Mouse (Mus musculus) testis, adult 2 months (tissue): Measurements from ENCODE around the gene Senp1. TPM values are rescaled to one million over a fixed set of nuclear protein-coding genes. Genes with fewer than 3 reads are reported as not detected.

Source experiments
- H3K27ac ChIP-seq: fragments of 200-500 bp; 2 replicates; pipeline ENCODE4 v1.5.1; 2012; ENCODE audit warnings: low read depth, low read length; ENCODE audit not compliant: control insufficient read depth, insufficient read depth
- H3K27me3 ChIP-seq: fragments of 200-500 bp; 2 replicates; pipeline ENCODE4 v1.6.1; 2012; ENCODE audit warnings: mild to moderate bottlenecking, low read length, moderate library complexity; ENCODE audit not compliant: control insufficient read depth, insufficient read depth
- H3K36me3 ChIP-seq: fragments of 200-500 bp; 2 replicates; pipeline ENCODE4 v1.6.1; 2012; ENCODE audit warnings: mild to moderate bottlenecking, low read length; ENCODE audit not compliant: control insufficient read depth, insufficient read depth
- H3K4me1 ChIP-seq: fragments of 200-500 bp; 2 replicates; pipeline ENCODE4 v1.6.1; 2012; ENCODE audit warnings: low read length; ENCODE audit not compliant: control insufficient read depth, insufficient read depth
- H3K4me3 ChIP-seq: fragments of 200-500 bp; 2 replicates; pipeline ENCODE4 v1.5.1; 2012; ENCODE audit warnings: low read depth, mild to moderate bottlenecking, low read length, moderate library complexity, mixed read lengths; ENCODE audit not compliant: control insufficient read depth
- CTCF ChIP-seq: fragments of 200-500 bp; IDR thresholded peaks from 2 replicates; pipeline ENCODE4 v1.5.1; 2012; ENCODE audit warnings: low read depth, mild to moderate bottlenecking, inconsistent platforms, low read length, moderate library complexity; ENCODE audit not compliant: control insufficient read depth, insufficient read depth, insufficient replicate concordance
- POLR2A ChIP-seq: fragments of 200-500 bp; IDR thresholded peaks from 2 replicates; pipeline ENCODE4 v1.6.1; 2012; ENCODE audit warnings: low read depth, mild to moderate bottlenecking, inconsistent platforms, low read length, moderate library complexity; ENCODE audit not compliant: control insufficient read depth
- polyA plus RNA-seq: library from polyadenylated mRNA; depleted of rRNA; stranded (reverse); fragments of >200 nt; gene quantifications from 2 replicates; pipeline ENCODE4 v1.2.3, GENCODE M21; 2012

The Senp1 gene
- polyA plus RNA-seq, 1 experiment, result 27.3 TPM

DNA sequence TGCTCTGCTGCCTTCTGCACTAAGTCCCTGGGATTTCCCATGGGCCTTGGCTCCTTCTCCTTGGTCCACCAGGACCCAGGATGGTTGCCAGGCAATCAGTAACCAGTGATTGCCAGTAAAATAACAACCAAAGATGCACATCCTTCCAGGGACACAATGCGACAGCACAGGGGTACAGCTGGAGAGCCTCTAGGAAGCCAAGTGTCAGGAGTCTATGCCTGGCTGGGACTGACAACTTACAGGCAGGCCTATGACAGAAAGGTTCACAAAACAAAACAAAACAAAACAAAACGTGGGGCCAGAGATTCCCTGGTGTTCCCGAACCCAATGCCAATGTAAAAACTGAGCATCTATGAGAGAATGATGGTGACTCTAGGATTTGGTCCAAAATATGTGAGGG is 74.5 kb downstream of the Senp1 start:
- no peaks in the 10 kb centered on the region for H3K36me3 ChIP-seq
- no peaks in the 10 kb centered on the region for H3K27me3 ChIP-seq
- H3K27ac ChIP-seq, result no peak overlapping the region
- no peaks in the 10 kb centered on the region for H3K4me1 ChIP-seq
- TF ChIP-seq POLR2A, result no peak
- no peak for TF ChIP-seq CTCF
- H3K4me3 ChIP-seq, result no peak overlapping the region

DNA sequence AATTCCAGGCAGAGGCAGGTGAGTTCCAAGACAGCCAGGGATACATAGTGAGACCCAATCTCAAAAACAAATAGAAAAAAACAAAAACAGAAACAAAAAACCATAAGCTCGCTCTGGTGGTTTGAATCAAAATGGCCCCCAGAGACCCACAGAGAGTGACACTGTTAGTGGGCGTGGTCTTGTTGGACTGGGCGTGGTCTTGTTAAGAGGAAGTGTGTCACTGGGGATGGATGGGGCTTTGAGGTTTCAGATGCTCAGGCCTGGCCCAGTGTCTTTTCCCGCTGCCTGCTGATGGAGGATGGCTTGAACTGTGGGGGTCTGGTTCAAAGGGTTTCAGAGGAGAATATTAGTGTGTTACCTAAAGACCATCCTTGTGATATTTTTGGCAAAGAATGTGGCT is 75.6 kb downstream of the Senp1 start:
- Histone ChIP-seq H3K36me3 (no peaks in the 10 kb centered on the region), H3K27ac (no peak overlapping the region), H3K27me3 (no peaks in the 10 kb centered on the region), H3K4me3 (no peak overlapping the region), H3K4me1 (no peaks in the 10 kb centered on the region)
- TF ChIP-seq POLR2A, result no peak
- TF ChIP-seq CTCF, result no peak

DNA sequence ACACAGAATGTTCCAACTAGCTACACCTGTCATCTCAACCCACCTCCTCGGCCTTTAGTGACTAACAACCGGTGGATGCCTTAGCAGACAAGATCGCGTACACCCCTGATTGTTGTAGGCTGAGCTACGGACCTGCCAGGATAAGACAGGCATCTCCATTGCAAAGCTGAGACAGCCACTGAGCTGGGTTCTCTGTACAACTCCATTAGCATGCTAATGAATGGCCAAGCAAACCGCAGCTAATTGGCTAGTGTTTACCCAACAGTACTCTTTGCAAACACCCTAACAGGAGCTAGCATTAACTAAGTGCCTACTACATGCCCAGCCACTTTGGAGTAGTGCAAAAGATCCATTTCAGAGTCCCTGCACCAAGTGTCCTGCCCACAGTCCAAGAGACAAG is 80.7 kb downstream of the Senp1 start:
- H3K27me3 ChIP-seq, result no peaks in the 10 kb centered on the region
- H3K27ac ChIP-seq, result no peak overlapping the region
- no peaks in the 10 kb centered on the region for H3K4me1 ChIP-seq
- H3K36me3 ChIP-seq, result no peaks in the 10 kb centered on the region
- TF ChIP-seq POLR2A (no peak), CTCF (no peak)
- no peak overlapping the region for H3K4me3 ChIP-seq

DNA sequence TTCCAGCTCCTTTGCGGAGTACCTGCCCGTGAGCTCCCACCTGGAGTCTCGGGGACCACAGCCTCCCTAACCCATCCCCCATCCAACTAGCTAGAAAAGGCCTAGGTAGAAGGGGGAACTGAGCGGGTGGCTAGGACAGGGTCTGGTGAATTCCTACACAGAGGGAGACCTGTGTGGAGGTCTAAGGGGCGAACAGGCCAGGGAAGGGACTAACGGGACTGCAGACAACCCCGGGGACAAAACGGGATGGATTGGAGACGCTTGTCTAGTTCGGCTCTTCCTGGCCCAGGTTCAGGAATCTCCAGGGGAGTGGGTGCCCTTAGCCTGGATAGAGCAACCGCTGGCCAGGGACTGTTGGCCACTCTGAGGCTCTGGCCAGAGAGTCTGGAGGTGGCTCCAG is 88.4 kb downstream of the Senp1 start:
- Histone ChIP-seq H3K36me3 (no peaks in the 10 kb centered on the region), H3K27me3 (peaks cover 10% of the 10 kb centered on the region), H3K4me1 (peaks cover 23% of the 10 kb centered on the region), H3K27ac (no peak overlapping the region), H3K4me3 (no peak overlapping the region)
- no peak for TF ChIP-seq CTCF

DNA sequence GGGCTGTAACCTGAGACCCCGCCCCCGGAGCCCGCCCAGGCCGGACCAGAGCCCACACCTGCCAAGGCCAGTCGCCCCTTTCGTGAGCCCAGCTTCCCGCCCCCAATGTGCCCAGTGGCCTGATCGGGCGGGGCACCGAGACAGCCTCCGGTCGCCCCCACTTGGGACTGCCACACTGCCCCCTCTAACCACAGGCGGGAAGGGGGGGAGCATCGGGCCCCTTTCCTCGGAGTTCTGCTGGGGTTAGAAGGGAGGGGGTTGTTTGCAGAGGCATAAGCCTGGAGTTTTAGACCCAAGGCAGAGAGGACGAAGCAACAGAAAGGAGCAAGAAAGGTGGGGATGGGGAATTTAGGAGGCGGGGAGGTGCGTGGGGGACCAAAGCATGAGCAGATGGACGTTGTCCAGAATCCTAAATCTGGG is 88.8 kb downstream of the Senp1 start:
- TF ChIP-seq POLR2A, result no peak
- no peak for TF ChIP-seq CTCF
- Histone ChIP-seq H3K27ac (no peak overlapping the region), H3K27me3 (peaks cover 10% of the 10 kb centered on the region), H3K4me3 (no peak overlapping the region), H3K36me3 (no peaks in the 10 kb centered on the region), H3K4me1 (peaks cover 23% of the 10 kb centered on the region)

DNA sequence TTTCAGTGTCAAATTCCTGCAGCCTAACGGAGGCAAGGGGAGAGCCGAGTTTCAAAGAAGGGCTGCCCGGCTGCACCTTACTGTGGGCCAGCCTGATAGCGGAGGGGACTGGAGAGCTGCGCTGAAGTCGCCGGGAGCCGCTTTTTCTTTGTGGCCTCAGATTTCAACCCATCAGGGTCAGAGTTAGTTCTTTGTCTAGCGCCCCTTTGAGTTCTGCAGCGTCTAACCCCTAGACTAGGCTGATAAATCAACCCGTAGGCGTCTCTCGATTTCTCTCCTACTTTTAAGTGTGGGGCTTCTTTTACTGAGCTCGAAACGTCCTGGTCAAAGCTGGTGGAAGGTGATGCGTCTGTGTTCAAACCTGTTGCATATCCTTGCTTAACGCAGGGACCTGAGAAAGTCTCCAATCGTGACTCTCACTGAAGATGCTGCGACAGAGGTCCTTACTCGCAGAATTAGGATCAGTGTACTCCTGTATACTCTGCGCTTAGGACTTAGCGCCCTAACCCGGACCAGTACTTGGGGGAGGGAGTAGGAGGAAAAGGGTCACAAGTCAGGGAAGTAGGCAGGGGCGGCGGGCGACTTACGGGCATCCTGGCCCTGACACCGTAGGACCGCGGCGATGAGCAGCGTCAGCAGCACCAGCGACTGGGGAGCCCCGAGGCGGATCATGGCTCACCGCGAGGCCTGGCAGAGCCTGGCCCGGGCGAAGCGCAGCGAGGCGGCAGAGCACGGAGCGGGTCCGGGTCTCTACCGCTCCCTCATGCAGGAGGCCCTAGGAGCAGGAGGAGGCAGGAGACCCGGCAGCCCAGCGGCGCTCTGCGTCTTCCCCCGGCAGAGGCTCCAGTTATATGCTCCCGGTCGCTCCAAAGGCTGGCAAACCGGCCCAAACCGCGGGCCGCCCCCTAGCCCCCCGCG is 89.5 kb downstream of the Senp1 start, which contains the start of gene Col2a1:
Gene Col2a1 (minus strand): TSS at position 874 of the 918 bp plus-strand sequence.
- no peak within 1 kb of the TSS for H3K27ac ChIP-seq
- TF ChIP-seq POLR2A (no peak), CTCF (no peak)
- no peaks in the 10 kb centered on the region for H3K36me3 ChIP-seq
- peaks cover 10% of the 10 kb centered on the region for H3K27me3 ChIP-seq
- H3K4me3 ChIP-seq, result peak within 1 kb of the TSS; percentile 12; the same call in 1 of the 2 replicates
- H3K4me1 ChIP-seq, result peaks cover 23% of the 10 kb centered on the region

DNA sequence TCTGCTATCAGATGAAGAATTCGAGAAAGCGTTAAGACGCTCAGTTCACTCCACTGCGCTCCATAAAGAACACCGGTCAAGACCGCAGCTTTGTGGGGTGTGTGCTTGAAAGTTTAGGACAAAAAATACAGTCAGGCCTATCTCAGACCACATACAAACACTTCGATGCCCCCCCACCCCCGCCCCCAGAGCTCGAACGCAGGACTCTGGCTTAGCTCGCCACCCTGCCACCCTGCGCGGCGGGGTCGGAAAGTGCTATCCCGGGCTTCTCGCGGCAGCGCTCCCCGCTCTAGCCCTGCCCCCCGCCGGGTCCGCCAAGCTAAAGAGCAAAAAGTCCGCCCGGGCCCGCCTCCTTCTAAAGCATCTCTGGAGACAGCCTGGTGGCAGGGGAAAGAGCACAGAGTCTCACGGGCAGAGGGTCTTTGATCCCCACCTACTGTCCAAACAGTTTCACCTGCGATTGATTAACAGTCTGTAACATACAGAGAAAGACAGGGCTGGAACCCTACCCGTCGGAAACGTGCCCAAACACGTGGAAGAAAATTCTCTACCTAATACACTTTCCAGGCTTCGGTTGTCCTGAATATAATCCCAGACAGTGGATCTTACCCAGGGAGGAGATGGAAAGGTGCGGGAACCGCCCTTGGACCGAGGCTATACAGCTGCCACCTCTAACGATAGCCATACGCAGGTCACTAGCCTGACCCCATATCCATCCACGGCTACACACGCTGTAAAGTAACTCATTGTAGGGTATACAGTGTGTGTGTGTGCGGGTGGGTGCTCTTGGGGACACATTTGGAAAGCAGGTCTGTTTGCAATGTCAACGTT is 90.3 kb downstream of the Senp1 start:
- Histone ChIP-seq H3K27me3 (peaks cover 10% of the 10 kb centered on the region), H3K36me3 (no peaks in the 10 kb centered on the region), H3K4me1 (peaks cover 23% of the 10 kb centered on the region), H3K27ac (no peak overlapping the region), H3K4me3 (no peak overlapping the region)
- TF ChIP-seq POLR2A (no peak), CTCF (no peak)
